Mouse (Mus musculus) CH12F3 (cell line): ENCODE results near the gene Ttll11.

Experiments
- in situ Hi-C: fragments of 300-500 bp; cut with MboI; formaldehyde crosslinking; loops from 2 replicates; pipeline ENCODE4 v1.14.3; 2020; ENCODE audit warnings: low sequenced_read_pairs

The Ttll11 gene

DNA sequence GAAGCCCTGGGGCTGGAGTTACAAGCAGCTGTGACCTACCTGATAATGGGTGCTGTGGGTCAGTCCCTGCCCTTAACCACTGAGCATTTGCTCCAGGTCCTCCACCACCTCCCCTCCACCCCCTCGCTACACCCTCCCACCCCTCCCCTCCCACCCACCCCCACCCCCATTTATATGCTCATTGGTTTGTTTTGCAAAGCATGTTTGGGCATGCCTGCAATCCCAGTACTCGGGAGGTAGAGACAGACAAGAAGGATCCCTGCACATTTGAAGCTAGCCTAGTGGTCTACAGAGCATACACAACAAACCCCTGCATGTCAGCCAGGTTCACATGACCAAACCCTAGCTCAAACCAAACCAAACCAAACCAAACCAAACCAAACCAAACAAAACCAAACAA lies 243.7 kb downstream of the Ttll11 start:
- in situ Hi-C loops: no loop called here

DNA sequence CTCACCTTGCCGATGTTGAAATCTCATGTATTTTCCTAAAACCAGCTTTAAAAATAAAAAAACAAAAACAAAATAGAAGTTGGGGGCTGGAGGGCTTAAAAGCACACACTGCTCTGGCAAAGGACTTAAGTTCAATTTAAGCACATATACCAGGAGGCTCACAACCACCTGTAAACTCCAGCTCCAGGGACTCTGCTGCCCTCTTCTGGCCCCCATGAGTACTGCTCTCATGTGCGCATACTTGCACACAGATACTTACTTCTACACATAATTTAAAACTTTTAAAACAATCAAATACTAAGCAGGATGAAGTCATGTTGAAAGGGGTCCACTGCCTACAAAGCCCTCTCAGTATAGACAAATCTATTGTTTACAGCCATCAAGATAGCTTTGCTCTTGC lies 244.7 kb downstream of the Ttll11 start:
- in situ Hi-C loops: no loop called here

DNA sequence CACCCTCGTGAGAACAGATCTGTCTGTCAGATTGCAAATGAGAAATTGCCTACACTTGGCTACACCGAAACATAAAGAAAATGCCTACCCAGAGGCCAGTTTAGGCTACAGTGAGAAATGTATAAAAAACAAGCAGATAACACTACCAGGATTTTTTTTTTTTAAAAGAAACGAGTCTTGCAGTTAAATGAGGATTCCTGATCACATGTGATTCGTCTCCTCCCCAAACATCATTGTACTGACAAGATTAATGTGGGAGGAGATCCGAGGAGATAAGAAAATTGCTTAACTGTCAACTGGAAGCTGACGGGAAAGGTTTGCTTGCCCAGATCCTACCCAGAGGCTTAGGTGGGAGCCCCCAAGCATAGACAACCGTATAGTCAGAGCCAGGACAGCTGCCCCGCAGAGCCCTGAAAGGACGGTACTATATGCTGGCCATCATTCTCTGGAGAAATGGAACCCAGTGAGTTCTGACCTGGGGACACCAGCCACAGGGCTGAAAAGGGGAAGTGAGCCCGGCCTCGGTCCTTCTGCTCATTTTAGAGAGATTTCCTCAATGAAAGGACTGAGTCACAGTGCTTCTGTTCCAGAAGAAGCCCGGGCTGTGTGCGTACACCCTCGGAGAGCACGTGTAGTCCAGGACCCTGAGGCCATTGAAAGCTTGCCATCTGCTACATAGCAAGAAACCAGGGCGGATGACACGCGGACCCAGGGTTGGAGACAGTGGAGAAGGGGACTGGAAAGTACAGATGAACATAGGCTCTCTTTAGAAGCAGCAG lies 247.9 kb downstream of the Ttll11 start:
- in situ Hi-C loops: no loop called here

DNA sequence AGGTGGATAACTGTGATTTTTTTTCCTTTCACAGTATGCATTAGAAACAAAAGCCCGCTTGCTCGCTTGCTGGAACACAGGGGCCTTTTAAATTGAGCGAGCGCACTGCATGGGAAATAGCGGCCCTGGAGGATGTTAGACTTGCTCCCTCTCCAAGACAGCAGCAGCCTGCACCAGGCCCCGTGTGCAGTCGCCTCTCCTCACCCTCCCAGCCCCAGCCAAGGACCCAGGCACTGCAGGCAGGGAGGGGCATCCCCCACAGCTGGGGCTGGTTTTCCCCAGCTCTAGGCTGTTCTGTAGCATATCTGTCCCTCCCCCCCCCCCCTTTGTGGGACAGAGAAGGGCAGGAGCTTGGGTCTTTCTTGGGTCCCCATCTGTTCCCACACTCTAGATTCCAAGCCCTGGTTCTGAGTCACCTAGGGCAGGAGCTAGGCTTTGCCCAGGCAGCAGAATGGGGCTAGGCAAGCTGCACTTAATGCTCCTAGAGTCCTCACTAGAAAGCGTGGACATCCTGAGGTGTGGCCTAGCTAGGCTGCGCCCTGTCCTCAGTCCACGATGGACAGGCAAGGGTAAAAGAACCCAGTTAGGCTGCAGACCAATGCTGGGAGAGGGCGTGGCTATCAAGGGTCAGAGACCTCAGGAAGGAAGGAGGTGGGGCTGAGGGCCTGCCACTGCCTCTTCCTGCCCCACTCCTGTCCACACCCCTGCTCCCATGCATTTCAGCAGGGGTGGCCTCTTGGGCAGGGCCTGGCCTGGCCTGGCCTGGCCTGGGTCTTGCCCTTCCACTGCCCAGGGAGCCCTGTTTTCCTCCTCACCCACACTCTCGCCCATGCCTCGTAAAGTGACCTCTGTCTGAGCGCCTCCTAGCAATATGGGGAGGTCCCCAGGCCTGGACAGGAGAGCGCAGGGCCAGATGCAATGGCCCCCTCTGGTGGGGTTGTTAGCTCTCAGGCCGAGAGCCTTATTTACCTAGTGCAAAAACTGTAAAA lies 250.3 kb downstream of the Ttll11 start:
- in situ Hi-C loops: no loop called here

DNA sequence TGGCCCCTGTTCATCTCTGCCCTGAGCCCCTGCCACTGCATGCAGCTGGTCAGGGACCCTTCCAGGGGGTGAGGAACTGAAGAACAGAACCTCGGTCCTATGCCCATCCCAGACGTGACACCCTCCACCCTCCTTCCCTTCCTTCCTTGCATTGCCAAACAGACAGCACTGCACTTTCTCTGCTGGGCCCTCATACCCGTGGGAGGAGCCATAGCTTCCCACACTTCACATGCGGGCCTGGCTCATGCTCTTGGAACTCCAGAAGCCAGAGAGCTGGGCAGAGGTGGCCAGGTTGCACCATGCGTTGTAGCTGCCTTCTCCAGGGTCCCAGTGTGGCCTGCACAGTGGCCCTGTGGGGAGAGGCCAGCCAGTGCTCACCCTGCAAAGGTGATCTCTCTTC lies 251.1 kb downstream of the Ttll11 start:
- in situ Hi-C loops: no loop called here

DNA sequence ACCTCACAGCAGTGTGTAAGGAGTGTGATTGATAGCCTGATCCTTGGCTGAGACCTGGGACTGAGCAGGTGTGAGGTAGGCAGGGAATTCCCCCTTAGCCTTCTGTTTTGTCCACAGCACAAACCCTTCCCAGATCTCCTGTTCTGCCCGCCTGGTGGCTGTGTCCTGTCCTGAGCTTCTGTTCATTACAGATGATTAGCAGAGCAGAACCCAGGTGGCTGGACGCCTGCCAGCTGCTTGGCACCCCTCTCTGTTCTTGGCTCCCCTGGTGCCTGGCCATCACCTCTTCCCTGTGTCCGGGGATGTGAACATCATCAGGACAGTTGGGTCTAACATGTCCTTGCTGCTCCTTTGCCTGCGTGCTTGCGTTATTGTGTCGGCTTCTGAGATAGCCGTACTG lies 256.0 kb downstream of the Ttll11 start:
- in situ Hi-C loops: no loop called here

DNA sequence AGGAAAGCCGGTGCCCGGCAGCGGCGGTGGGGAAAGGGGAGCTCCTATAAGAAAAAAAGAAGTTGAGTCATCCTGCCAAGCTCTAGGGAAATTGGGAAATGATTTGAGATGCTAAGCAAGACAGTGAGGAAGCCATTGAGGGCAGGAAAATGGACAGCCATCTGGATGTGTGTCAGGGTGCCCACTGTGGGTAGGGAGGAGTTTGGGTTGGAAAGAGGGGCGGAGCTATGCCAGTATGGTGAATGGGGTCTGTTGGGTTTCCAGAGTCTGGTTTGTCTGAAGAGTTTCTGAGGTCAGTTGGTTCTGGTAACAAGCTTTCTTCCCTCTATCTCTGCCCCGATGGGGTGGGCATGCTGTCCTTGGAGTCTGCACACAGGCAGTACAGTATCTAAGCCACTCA lies 256.4 kb downstream of the Ttll11 start:
- in situ Hi-C loops: no loop called here

DNA sequence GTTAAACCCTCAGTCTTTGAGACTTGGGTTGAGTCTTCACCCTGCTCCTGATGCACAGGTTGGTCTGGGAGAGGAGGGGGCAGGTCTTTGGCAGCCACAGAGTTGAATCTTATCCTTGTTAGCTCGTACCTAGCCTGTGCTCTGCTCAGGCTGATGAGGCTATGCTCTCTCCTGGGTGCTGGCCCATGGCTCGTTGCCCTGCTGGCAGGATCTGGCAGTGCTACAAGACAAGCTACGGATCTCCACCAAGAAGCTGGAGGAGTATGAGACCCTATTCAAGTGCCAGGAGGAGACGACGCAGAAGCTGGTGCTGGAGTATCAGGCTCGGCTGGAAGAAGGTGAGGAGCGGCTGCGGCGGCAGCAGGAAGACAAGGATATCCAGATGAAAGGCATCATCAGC lies 256.9 kb downstream of the Ttll11 start:
- in situ Hi-C loops: no loop called here

DNA sequence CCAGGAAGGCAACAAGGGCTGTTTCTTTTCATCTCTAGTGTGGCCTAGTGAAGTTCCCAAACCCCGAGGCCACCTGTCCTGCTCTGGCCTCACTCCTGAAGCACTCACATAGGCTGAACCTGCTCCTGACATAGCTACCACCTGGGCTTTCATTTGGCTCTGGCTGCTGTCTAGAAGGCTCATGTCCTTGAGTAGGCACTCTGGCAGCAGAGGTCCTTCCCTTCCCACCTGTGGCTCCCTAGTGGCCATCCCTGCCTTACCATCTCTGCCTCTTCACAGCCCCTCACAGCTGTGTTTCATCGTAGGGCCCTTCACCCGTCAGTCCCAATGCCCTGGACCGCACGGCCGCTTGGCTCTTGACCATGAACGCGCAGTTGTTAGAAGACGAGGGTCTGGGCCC lies 258.8 kb downstream of the Ttll11 start:
- in situ Hi-C loops: no loop called here

DNA sequence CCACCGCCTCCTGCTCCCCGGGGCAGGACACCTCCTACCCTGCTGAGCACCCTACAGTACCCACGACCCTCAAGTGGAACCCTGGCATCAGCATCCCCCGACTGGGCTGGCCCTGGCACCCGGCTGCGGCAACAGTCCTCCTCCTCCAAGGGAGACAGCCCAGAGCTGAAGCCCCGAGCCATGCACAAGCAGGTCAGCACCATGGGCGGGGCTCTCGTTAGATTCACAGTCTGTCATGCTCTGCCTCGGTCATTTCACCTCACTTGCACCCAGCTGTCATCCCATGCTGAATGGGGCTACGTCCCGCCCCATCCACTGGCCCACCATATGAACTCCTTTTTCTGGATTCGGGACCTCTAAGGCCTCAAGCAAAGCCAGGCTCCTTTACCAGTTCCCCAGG lies 259.2 kb downstream of the Ttll11 start:
- in situ Hi-C loops: no loop called here

DNA sequence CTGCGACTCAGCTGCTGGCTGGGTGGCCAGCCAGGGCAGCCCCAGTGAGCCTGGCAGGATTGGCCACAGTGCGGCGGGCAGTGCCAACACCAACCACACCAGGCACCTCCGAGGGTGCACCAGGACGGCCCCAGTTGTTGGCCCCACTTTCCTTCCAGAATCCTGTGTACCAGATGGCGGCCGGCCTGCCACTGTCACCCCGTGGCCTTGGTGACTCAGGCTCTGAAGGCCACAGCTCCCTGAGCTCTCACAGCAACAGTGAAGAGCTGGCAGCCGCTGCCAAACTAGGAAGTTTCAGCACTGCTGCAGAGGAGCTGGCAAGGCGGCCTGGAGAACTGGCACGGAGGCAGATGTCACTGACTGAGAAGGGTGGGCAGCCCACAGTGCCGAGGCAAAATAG lies 259.6 kb downstream of the Ttll11 start:
- in situ Hi-C loops: no loop called here

DNA sequence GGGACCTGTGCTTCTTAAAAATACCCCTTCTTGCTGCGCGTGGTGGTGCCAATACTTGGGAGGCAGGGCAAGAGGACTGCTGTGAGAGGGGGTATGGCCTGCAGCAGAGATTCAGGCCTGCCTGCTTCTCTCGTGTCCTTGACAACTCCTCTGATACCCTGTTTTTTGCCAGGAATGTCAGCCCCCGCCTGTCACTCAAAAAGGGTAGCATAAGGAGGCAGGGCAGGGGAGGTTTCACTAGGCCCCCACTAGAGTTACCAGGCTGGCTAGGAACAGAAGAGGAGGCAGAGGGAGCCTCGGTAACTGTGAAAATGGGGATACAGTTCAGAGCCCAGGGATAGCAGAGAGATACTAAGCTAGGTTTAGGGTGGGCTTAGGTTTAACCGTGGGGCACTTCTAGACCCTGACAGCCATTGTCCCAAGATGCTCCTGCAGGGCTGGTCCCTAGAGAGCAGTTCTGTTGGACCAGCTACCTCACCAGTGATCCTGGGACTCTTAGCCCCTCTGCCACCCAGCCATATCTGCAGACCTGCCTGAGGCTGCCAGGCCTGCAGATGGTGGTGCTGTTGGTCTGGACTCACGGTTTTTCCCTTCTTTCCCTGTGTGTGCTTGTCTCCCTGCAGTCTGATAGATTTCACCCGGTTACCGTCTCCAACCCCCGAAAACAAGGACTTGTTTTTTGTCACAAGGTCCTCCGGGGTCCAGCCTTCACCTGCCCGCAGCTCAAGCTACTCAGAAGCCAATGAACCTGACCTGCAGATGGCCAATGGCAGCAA lies 260.3 kb downstream of the Ttll11 start:
- in situ Hi-C loops: no loop called here

DNA sequence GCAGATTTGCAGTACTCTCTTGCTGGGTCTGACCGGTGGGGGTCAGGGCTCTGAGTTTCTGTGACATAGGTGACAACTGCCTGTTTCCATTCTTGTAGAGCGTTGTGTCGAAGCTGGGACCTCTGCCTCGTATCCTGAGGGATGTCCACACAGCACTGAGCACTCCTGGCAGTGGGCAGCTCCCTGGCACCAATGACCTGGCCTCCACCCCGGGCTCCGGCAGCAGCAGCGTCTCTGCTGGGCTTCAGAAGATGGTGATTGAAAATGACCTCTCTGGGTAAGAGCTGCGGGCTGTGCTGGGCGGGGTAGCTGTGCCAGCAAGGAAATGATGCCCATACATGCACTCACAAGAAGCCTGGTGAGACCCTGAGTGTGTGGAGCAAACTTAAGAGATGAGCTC lies 261.1 kb downstream of the Ttll11 start:
- in situ Hi-C loops: no loop called here

DNA sequence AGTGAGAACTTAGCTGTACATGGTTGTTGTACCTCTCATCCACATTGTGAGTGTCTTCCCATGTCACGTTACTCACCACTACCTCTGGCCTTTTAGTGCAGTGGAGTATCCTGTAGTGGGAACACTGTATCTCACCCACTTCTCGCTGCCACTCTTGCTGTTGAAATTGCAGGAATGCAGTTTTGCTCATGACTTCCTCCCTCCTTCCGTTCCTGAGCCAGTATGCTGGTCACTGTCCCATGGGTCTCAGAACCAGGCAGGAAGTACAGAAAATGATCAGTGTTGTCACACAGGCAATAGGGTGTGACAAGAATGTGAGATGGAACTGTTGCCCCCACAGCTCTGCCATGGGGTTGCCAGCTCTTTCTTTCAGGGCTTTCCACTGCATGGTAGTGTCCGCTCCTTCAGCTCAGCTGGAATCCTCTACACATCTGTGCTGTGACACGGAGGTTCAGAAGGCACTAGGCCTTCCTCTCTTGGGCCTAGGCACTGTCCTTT lies 261.7 kb downstream of the Ttll11 start:
- in situ Hi-C loops: no loop called here

DNA sequence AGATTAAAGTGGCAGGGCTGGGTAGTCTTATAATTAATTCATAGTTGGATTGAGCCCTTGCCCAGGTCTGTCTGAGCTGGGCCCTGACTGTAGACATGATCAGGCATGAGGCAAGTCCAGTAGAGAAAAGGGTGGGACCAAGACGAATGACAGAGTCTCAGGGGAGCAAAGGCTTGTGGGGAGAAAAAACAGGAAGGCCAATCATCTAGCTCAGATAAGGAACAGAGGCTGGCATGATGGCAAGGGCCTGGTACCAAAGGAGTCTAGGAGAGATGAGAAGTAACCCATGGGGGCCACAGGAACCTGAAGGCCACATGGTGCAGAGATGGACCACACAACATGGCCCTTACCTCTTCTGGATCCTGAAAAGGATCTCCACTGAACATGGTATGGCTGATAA lies 263.5 kb downstream of the Ttll11 start:
- in situ Hi-C loops: no loop called here

DNA sequence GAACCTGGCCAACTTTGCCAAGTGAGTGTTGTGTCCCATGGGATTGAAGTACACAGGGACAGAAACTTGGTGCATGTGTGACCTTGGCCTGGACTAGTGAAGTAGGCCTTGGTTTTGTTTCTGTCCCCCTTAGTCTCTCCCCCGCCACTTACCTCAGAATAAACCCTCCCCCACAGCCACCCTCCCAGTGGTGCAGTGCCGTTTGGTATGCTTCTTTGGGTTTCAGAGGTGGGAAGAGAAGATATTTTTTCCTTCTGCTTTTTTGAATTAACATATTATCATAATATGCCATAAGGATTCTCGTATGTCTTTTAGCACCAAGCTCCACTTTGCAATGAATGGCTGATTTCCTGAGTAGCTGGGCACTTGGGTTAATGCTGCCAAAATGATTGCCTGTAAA lies 264.2 kb downstream of the Ttll11 start:
- in situ Hi-C loops: no loop called here

DNA sequence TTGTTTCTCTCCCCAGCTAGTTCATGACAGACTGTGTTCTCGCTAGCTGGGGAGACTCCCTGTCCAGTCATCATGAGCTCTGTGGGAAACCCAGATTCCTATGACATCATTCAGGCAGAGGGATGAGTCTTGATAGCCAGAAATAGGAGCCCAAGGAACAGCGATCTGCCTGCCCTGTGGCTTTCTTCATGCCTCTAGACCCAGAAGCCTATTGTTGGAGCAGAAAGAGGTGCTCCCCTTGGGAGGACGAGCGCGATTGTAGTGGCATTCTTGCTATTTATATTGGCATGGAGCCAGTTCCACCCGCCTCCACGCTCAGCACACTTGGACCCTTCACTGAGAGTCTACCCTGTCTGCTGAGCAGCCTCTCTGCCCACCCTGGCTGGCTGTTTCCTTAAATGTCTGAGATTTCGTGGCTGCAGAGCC lies 265.0 kb downstream of the Ttll11 start:
- in situ Hi-C loops: no loop called here

DNA sequence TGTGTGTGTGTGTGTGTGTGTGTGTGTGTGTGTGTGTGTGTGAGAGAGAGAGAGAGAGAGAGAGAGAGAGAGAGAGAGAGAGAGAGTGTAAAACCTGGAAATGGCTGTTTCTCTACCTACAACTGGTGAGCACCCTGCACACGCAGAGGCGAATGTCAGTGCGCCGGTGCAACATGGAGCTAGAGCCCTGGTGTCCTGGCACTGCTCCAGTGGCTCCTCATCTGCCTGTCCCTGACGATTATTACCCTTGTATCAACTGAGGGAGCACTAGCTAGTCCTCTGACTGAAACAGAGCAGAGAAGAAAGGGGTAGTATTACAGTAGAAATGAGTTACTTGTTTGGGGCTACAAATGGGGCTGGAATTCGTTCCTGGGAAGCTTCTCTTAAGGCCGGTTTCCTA lies 266.3 kb downstream of the Ttll11 start:
- in situ Hi-C loops: no loop called here

DNA sequence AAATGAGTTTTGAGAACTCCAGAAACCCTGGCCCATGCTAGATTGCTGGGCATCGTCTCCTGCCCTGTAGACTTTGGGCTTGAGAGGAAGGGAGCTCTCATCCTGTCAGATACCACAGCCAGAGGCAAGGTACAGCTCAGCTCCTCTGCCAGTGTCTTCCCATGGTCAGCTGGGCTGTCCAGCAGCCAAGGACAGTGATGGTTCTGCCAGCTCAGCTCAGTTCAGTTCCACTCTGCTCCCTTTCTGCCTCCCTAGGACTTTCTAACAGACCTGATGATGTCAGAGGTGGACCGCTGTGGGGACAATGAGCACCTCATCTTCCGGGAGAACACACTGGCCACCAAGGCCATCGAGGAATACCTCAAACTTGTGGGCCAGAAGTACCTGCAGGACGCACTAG lies 267.1 kb downstream of the Ttll11 start:
- in situ Hi-C loops: no loop called here

DNA sequence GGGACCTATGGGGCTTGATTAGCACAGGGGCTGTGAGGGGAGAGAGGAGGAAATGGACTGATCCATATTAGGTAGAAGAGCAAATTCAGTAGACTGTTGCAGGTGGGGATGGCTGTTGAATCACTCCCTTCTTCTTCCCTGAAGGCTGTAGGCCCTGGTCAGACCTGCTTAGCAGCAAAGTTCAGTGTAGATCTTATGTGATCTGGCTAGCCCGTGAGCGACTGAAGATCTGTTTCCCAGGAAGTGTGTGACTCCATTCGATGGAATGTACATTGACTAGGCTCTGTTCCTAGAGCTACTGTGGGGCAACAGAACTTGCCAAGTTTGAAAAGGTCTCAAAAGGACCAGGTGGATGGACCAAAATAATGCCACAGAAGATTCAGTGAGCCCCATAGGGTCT lies 276.5 kb downstream of the Ttll11 start:
- in situ Hi-C loops: no loop called here

DNA sequence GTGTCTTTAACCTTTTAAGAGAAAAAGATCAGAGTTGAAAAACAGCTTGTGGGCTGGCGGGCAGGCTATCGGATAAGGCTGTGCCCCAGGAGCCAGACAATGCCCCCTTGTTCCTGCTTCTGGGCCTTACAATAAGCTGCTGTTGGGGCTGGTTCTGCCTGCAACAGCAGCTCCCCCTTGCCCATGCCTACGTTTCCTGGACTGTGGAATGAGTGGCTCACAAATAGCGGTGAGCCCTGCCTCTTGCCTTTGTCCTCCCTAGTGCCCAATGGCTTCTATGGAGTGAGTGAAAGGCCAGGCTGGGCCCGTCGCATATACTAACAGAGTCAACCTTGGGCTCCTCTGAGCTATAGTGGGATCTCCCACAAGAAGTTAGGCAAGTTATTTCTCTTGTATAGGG lies 277.1 kb downstream of the Ttll11 start:
- in situ Hi-C loops: no loop called here
